Mouse (Mus musculus) spleen, adult 2 months (tissue): ENCODE measurements at regions not wholly inside any gene's neighbourhood (a gene's known extent, or its start where the extent isn't known, plus 50 kb on each side); places are given as distances from the start of the nearest gene placed in this dataset.

Experiments used
- DNase-seq, 2 experiments: peaks; one replicate each; pipeline versions ENCODE4 v3.0.0 to v3.0.0-alpha.2; 2012 to 2021; ENCODE audit warnings: low spot score in 2 of 2, low read depth in 1 of 2
- H3K27ac ChIP-seq: fragments of 200-500 bp; 2 replicates; pipeline ENCODE4 v1.5.1; 2012; ENCODE audit warnings: low read length, inconsistent platforms; ENCODE audit not compliant: insufficient read depth
- H3K27me3 ChIP-seq: fragments of 200-500 bp; 2 replicates; pipeline ENCODE4 v1.6.1; 2012; ENCODE audit warnings: mild to moderate bottlenecking, moderate library complexity, low read length, inconsistent platforms; ENCODE audit not compliant: control insufficient read depth, insufficient read depth
- H3K36me3 ChIP-seq: fragments of 200-500 bp; 2 replicates; pipeline ENCODE4 v1.6.1; 2012; ENCODE audit warnings: mild to moderate bottlenecking, low read length, inconsistent platforms; ENCODE audit not compliant: control insufficient read depth, insufficient read depth
- H3K4me1 ChIP-seq: fragments of 200-500 bp; 2 replicates; pipeline ENCODE4 v1.6.1; 2011; ENCODE audit warnings: inconsistent platforms; ENCODE audit not compliant: control insufficient read depth, insufficient read depth, insufficient read length
- H3K4me3 ChIP-seq: fragments of 200-500 bp; 2 replicates; pipeline ENCODE4 v1.5.1; 2011; ENCODE audit warnings: mild to moderate bottlenecking, inconsistent platforms; ENCODE audit not compliant: insufficient read depth, insufficient read length; ENCODE audit errors: extremely low read depth
- CTCF ChIP-seq: fragments of 200-500 bp; IDR thresholded peaks from 2 replicates; pipeline ENCODE4 v1.5.1; 2011; ENCODE audit warnings: mild to moderate bottlenecking, inconsistent platforms; ENCODE audit not compliant: insufficient read depth, insufficient read length, insufficient replicate concordance; ENCODE audit errors: extremely low read depth
- POLR2A ChIP-seq: fragments of 200-500 bp; IDR thresholded peaks from 2 replicates; pipeline ENCODE4 v1.6.1; 2011; ENCODE audit warnings: low read depth, low read length, inconsistent platforms
- WGBS: fragments of 180-500 bp; shearing (Covaris S2); methylation state at CpG from one replicate; pipeline ENCODE4 v1.1.7; 2018; 5-methylcytosine and 5-hydroxymethylcytosine counted together

- Histone ChIP-seq H3K36me3 (no peaks in the 10 kb centered on the region), H3K27me3 (no peaks in the 10 kb centered on the region), H3K27ac (no peak overlapping the region), H3K4me3 (no peak overlapping the region), H3K4me1 (no peaks in the 10 kb centered on the region)
- no peak for DNase-seq
- 73% methylated on average over 4 of the region's 4 CpGs for WGBS
- TF ChIP-seq POLR2A (no peak), CTCF (no peak)
Observed at GRCm38 (mm10) chr5:111789904-111790303, 56.2 kb downstream of the Gm26897 start.

- WGBS: 87% methylated on average over 9 of the region's 9 CpGs
- Histone ChIP-seq H3K4me3 (no peak overlapping the region), H3K4me1 (no peaks in the 10 kb centered on the region), H3K36me3 (no peaks in the 10 kb centered on the region), H3K27me3 (no peaks in the 10 kb centered on the region), H3K27ac (no peak overlapping the region)
- TF ChIP-seq POLR2A: no peak
- TF ChIP-seq CTCF: no peak
- no peak for DNase-seq
Observed at GRCm38 (mm10) chr5:111790527-111790926, 56.8 kb downstream of the Gm26897 start.

GRCm38 (mm10) chr5:111791089-111791561 lies 57.4 kb downstream of the Gm26897 start:
- no peaks in the 10 kb centered on the region for H3K36me3 ChIP-seq
- 83% methylated on average over 5 of the region's 5 CpGs for WGBS
- no peaks in the 10 kb centered on the region for H3K4me1 ChIP-seq
- H3K4me3 ChIP-seq: no peak overlapping the region
- no peak for DNase-seq
- H3K27me3 ChIP-seq: no peaks in the 10 kb centered on the region
- no peak overlapping the region for H3K27ac ChIP-seq
- TF ChIP-seq POLR2A (no peak), CTCF (no peak)

- no peak for DNase-seq
- Histone ChIP-seq H3K36me3 (no peaks in the 10 kb centered on the region), H3K4me1 (no peaks in the 10 kb centered on the region), H3K27ac (no peak overlapping the region), H3K4me3 (no peak overlapping the region), H3K27me3 (no peaks in the 10 kb centered on the region)
- TF ChIP-seq POLR2A (no peak), CTCF (no peak)
- WGBS: 85% methylated on average over 14 of the region's 14 CpGs
Observed at GRCm38 (mm10) chr5:111792746-111793145, 59.0 kb downstream of the Gm26897 start.

- Histone ChIP-seq H3K36me3 (no peaks in the 10 kb centered on the region), H3K27me3 (no peaks in the 10 kb centered on the region), H3K27ac (no peak overlapping the region), H3K4me3 (no peak overlapping the region), H3K4me1 (no peaks in the 10 kb centered on the region)
- DNase-seq: no peak
- TF ChIP-seq POLR2A: no peak
- TF ChIP-seq CTCF: no peak
- WGBS: 86% methylated on average over 4 of the region's 4 CpGs
Observed at GRCm38 (mm10) chr5:111793178-111793577, 59.5 kb downstream of the Gm26897 start.

- no peak for DNase-seq
- no peak for TF ChIP-seq POLR2A
- no peak for TF ChIP-seq CTCF
- H3K36me3 ChIP-seq: no peaks in the 10 kb centered on the region
- H3K4me3 ChIP-seq: no peak overlapping the region
- H3K4me1 ChIP-seq: no peaks in the 10 kb centered on the region
- 67% methylated on average over 5 of the region's 5 CpGs for WGBS
- no peak overlapping the region for H3K27ac ChIP-seq
- H3K27me3 ChIP-seq: no peaks in the 10 kb centered on the region
Observed at GRCm38 (mm10) chr5:111796889-111797288, 63.2 kb downstream of the Gm26897 start.

- WGBS: 29% methylated on average over 15 of the region's 15 CpGs
- H3K36me3 ChIP-seq: no peaks in the 10 kb centered on the region
- no peak for DNase-seq
- no peak for TF ChIP-seq CTCF
- H3K4me3 ChIP-seq: no peak overlapping the region
- H3K27me3 ChIP-seq: no peaks in the 10 kb centered on the region
- no peaks in the 10 kb centered on the region for H3K4me1 ChIP-seq
- H3K27ac ChIP-seq: peak overlapping the region; percentile 34; the same call in 1 of the 2 replicates
Observed at GRCm38 (mm10) chr5:111799700-111800311, 66.1 kb downstream of the Gm26897 start.
